Mouse (Mus musculus): ENCODE data around the gene Lamb2.

- TF ChIP-seq TAL1 (IDR thresholded peaks at IDR 0.05; ENCODE audit: low read length), result no peak
- TF ChIP-seq GATA1 (IDR thresholded peaks at IDR 0.05; ENCODE audit: low read length), result no peak
These were observed 13.7 kb downstream of the Lamb2 start for GRCm38 (mm10) chr9:108493246-108493645.
